Mouse (Mus musculus): ENCODE results near the gene Ccdc69. TPM values are rescaled to one million over a fixed set of nuclear protein-coding genes. Genes with fewer than 3 reads are reported as not detected.

The Ccdc69 gene
- total and polyA plus RNA-seq, 3 experiments: 0.31 to 0.42 TPM; not detected in 1

DNA sequence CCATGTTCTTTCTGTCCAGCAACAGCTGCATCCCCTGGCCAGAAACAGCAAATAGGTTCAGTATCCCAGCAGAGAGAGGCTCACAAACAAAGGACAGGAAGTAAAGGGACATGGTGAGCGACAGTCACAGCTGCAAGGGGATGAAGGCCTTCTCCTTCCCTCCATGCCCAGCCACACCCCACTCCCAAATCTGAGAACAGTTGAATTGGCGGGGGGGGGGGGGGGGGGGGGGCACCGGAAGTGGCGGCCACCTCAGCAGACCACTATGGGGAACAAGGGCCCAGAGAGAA is 46.0 kb downstream of the Ccdc69 start:
- Histone ChIP-seq H3K27me3 (ENCODE audit: control insufficient read depth in 1 of 2, insufficient read depth in 2 of 2, low read length in 2 of 2) (no peaks in the 10 kb centered on the region; a peak in 1 of 4 replicates), H3K4me1 (ENCODE audit: control insufficient read depth in 1 of 2, insufficient read depth in 2 of 2, low read length in 2 of 2) (peaks cover 8 to 18% of the 10 kb centered on the region in 2 experiments; a peak in 3 of 4 replicates), H3K36me3 (ENCODE audit: control insufficient read depth in 1 of 2, insufficient read depth in 2 of 2, low read length in 2 of 2) (peaks cover 0 to 23% of the 10 kb centered on the region in 2 experiments; a peak in 2 of 4 replicates), H3K79me2 (ENCODE audit: control insufficient read depth, insufficient read depth, low read length, poor library complexity) (no peaks in the 10 kb centered on the region; the same call in 1 of the 2 replicates), H3K4me3 (ENCODE audit: control insufficient read depth in 1 of 2, insufficient read depth in 1 of 2, low read depth in 2 of 2, low read length in 2 of 2) (no peak overlapping the region), H3K27ac (ENCODE audit: control insufficient read depth, low read depth, low read length) (no peak overlapping the region), H3K9ac (ENCODE audit: control insufficient read depth, low read depth, low read length, poor library complexity, severe bottlenecking) (no peak overlapping the region), H3K9me3 (replicated peaks; ENCODE audit: insufficient read depth, low read length) (no peaks in the 10 kb centered on the region)
- no peak for DNase-seq (ENCODE audit: low read depth, low spot score)
- no peak for TF ChIP-seq KAT2A (conservative IDR thresholded peaks at IDR 0.05; ENCODE audit: low read depth, low read length)
- TF ChIP-seq CHD2 (IDR thresholded peaks at IDR 0.05; ENCODE audit: low read length): no peak
- TF ChIP-seq BHLHE40 (IDR thresholded peaks at IDR 0.05; ENCODE audit: borderline replicate concordance, low read depth, low read length): no peak
- TF ChIP-seq NRF1 (IDR thresholded peaks at IDR 0.05; ENCODE audit: insufficient read depth, low read depth, low read length, poor library complexity, severe bottlenecking): no peak
- no peak for TF ChIP-seq JUND (IDR thresholded peaks at IDR 0.05; ENCODE audit: low read depth, low read length)
- TF ChIP-seq RAD21 (IDR thresholded peaks at IDR 0.05; ENCODE audit: low read depth, low read length): no peak
- TF ChIP-seq POLR2A (IDR thresholded peaks at IDR 0.05; ENCODE audit: control insufficient read depth in 1 of 2, insufficient read depth in 1 of 2, low read depth in 1 of 2, low read length in 2 of 2, poor library complexity in 1 of 2): no peak
- no peak for TF ChIP-seq MEF2A (IDR thresholded peaks at IDR 0.05; ENCODE audit: extremely low read depth, insufficient replicate concordance, low read depth, low read length, poor library complexity, severe bottlenecking)
- no peak for TF ChIP-seq MYC (IDR thresholded peaks at IDR 0.05; ENCODE audit: low read depth, low read length)
- no peak for TF ChIP-seq CHD1 (IDR thresholded peaks at IDR 0.05; ENCODE audit: low read depth, low read length)
- no peak for TF ChIP-seq ZC3H11A (IDR thresholded peaks at IDR 0.05; ENCODE audit: low read depth, low read length)
- TF ChIP-seq MAX (IDR thresholded peaks at IDR 0.05; ENCODE audit: low read length): no peak
- TF ChIP-seq MXI1 (IDR thresholded peaks at IDR 0.05; ENCODE audit: low read depth, low read length): no peak
- TF ChIP-seq SMC3 (IDR thresholded peaks at IDR 0.05; ENCODE audit: low read depth, low read length): no peak

GRCm38 (mm10) chr11:55031211-55031990 is 46.5 kb downstream of the Ccdc69 start:
- no peaks in the 10 kb centered on the region; the same call in 1 of the 2 replicates for H3K79me2 ChIP-seq (ENCODE audit: control insufficient read depth, insufficient read depth, low read length, poor library complexity)
- H3K27me3 ChIP-seq (ENCODE audit: control insufficient read depth in 1 of 2, insufficient read depth in 2 of 2, low read length in 2 of 2): no peaks in the 10 kb centered on the region; a peak in 1 of 4 replicates
- no peaks in the 10 kb centered on the region for H3K9me3 ChIP-seq (replicated peaks; ENCODE audit: insufficient read depth, low read length)
- H3K27ac ChIP-seq (ENCODE audit: control insufficient read depth, low read depth, low read length): no peak overlapping the region
- H3K36me3 ChIP-seq (ENCODE audit: control insufficient read depth in 1 of 2, insufficient read depth in 2 of 2, low read length in 2 of 2): peaks cover 0 to 23% of the 10 kb centered on the region in 2 experiments; a peak in 2 of 4 replicates
- H3K4me3 ChIP-seq (ENCODE audit: control insufficient read depth in 1 of 2, insufficient read depth in 1 of 2, low read depth in 2 of 2, low read length in 2 of 2): no peak overlapping the region
- no peak overlapping the region for H3K9ac ChIP-seq (ENCODE audit: control insufficient read depth, low read depth, low read length, poor library complexity, severe bottlenecking)
- peak; percentile 82 for DNase-seq (ENCODE audit: low read depth, low spot score)
- peaks cover 8 to 18% of the 10 kb centered on the region in 2 experiments; a peak in 3 of 4 replicates for H3K4me1 ChIP-seq (ENCODE audit: control insufficient read depth in 1 of 2, insufficient read depth in 2 of 2, low read length in 2 of 2)
- TF ChIP-seq POLR2A (IDR thresholded peaks at IDR 0.05; ENCODE audit: control insufficient read depth in 1 of 2, insufficient read depth in 1 of 2, low read depth in 1 of 2, low read length in 2 of 2, poor library complexity in 1 of 2): no peak
- TF ChIP-seq ZNF384 (IDR thresholded peaks at IDR 0.05; ENCODE audit: low read depth, low read length): no peak
- TF ChIP-seq EP300 (IDR thresholded peaks at IDR 0.05; ENCODE audit: low read depth in 1 of 2, low read length in 2 of 2): peak; percentile 4 to 10; a peak in 1 of 4 replicates
- no peak for TF ChIP-seq ELF1 (IDR thresholded peaks at IDR 0.05; ENCODE audit: low read depth, low read length)
- TF ChIP-seq TCF12 (IDR thresholded peaks at IDR 0.05; ENCODE audit: low read depth, low read length): no peak
- TF ChIP-seq NRF1 (IDR thresholded peaks at IDR 0.05; ENCODE audit: insufficient read depth, low read depth, low read length, poor library complexity, severe bottlenecking): no peak
- TF ChIP-seq RCOR1 (IDR thresholded peaks at IDR 0.05; ENCODE audit: low read depth, low read length): peak; percentile 79
- TF ChIP-seq CHD2 (IDR thresholded peaks at IDR 0.05; ENCODE audit: low read length): no peak
- TF ChIP-seq BHLHE40 (IDR thresholded peaks at IDR 0.05; ENCODE audit: borderline replicate concordance, low read depth, low read length): no peak
- no peak for TF ChIP-seq SMC3 (IDR thresholded peaks at IDR 0.05; ENCODE audit: low read depth, low read length)

Measured in MEL (cell line).